Mouse (Mus musculus) 416B (cell line): Measurements from ENCODE around the gene Gm8909.
"Not testable (repeated sequence)": the region's sequence is repeated elsewhere in the genome, so short reads cannot be mapped to it uniquely, and the experiment has no call there.

Experiments used
- DNase-seq: peaks from one replicate; pipeline ENCODE4 v3.0.0; 2011; ENCODE audit warnings: low read depth

The Gm8909 gene

DNA sequence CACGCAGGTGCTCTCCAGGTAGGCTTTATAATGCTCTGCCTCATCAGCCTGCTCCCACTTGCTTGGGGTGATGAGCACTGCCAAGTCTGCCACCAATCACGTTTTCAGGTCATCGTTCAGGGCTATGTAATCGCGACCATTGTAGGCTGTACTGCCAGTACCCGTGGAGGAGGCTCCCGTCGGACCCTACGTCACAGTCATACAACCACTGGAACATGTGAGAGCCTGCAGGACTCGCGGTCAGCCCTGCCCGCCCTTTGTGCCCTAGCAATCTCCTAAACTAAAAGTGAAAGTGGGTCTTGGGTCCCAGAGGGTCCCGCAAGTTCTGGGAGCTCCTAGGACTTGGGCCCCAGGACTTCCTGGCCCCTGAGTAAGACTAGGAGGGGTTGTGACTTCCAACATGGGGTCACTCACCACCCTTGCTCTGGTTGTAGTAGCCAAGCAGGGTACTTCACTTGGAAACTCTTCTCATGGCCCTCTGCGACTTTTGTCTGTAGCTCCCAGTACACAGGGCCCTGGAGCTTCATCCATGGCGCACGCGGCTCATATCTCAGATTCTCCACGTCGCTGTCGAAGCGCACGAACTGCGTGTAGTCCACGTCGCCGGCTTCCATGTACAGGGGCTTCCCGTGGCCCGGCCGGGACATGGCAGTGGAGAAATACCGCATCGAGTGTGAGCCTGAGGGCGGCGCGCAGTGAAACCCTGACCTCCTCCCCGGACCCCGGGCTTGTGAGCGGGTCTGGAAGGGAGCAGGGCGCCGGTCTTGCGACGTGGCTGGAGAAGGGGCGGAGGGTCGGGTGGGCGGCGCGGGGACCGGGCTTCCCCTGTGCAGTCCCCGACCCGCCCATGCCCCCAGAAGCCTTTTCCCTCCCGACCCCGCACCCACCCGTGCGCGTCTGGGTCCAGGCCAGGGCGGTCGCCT, 6.9 kb downstream of the Gm8909 start:
- no peak for DNase-seq

- not testable (repeated sequence) for DNase-seq
Observed at GRCm38 (mm10) chr17:36158264-36158663, 10.1 kb downstream of the Gm8909 start.

DNA sequence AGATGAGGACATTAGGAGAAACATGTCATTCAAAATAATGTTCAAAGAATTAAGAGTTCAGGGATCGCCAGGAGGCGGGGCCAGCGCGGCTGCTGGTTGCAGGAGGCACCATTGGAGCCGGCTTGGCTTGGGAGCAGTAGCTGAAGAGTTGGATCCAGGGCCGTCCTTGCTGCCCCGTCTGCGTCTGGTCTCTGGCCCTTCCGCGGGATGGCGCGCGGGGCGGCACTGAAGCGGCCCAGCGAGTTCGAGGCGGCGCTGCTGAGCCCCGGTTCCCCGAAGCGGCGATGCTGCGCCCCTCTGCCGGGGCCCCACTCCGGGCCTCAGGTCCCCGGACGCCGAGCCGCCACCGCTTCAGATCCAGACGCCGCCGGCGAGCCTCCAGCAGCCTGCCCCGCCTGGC, 10.6 kb downstream of the Gm8909 start:
- not testable (repeated sequence) for DNase-seq

- peak; percentile 54 for DNase-seq
Observed at GRCm38 (mm10) chr17:36154271-36155149, 13.8 kb downstream of the Gm8909 start.

DNA sequence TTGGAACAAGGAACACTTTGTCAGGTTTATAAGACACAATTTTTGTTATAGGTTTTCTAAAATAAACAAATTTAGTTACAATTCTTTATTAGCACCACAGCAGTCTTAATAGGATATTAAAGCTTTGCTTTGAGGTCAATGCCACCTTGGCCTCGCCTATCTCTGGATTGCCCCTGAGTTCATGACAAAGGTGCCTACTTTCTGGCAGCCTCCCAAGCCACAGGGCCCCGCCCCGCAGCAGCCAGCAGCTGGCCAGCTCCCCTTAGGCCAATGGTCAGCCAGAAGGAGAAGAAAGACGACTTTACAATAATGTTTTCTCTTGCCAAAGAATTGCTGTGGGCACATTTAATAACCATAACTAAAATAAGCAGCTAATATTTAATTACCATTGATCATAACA, 17.1 kb downstream of the Gm8909 start:
- DNase-seq: peak; percentile 53

DNA sequence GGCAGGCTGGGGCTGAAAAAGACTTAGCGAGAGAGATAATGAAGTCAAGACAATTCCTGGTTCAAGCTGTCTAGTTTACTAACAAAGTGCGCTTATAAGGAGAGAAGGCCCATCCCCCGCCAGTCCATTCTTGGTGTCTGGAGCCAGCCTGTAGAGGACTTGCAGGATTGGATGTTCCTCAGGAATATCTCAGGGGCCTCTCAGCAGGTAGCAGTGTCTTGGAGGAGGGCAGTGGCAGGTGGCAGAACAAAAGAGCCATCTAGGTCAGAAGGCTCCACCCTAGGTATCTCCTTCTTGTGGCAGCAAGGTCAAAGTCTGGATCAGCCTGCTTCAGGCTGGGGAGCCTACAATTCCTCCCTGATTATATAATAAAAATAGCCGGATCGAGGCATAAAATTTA, 19.9 kb downstream of the Gm8909 start:
- not testable (repeated sequence) for DNase-seq

DNA sequence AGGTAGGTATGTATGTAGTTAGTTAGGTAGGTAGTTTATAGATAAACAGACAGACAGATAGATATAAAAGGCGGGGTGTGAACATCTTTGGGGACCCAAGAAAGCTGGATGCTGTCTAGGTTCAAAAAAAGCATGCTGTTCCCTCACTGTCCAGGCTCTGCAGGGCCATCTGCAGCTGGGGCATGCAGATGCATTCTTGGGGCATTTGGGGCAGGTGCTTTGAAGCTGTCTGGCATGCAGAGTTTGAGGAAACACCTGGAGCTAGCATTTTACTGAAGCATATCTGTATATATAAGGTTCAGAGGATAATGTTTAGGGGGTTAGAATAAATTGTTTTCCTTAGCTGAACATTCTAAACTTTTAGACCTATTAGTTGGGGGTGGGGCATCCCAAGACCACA, 21.4 kb downstream of the Gm8909 start:
- DNase-seq: not testable (repeated sequence)

DNA sequence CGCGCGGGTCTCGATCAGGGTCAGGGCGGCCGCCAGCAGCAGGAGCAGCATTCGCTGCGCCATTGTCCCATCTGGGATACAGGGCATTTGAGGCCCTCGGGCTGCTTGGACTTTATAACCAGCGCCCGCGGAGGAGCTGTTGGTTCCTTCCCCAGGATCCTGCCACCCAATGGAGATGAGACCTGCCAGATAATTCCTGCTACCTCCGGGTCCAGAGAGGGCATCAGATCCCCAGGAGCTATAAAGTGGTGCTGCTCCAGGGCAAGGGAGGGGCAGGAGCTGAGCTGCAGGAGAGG, 22.5 kb downstream of the Gm8909 start:
- DNase-seq: not testable (repeated sequence)

DNA sequence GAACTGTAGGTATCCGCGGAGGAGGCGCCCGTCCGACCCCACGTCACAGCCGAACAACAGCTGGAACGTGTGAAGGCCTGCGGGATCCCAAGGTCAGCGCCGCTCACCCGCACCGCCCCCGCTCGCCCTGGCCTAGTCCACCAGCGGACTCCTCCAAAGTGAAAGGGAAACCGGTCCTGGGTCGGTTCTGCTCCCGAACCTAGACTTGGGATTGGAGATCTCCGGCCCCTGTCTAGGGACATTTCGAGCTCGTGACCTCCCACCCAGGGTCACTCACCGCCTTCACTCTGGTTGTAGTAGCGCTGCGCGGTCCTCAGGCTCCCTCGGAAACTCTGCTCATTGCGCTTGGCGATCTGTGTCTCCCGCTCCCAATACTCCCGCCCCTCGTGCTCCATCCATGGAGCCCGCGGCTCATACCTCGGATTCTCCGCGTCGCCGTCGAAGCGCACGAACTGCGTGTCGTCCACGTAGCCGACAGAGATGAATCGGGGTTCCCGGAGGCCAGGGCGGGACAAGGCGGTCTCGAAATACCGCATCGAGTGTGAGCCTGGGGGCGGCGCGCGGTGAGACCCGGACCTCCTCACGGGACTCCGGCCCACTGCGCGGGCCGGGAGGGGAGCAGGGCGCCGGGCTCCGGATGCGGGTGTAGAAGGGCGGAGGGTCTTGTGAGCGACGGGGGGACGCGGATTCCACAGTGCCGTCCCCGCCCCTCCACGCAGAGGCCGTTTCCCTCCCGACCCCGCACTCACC, 23.1 kb downstream of the Gm8909 start:
- DNase-seq: peak; percentile 42

DNA sequence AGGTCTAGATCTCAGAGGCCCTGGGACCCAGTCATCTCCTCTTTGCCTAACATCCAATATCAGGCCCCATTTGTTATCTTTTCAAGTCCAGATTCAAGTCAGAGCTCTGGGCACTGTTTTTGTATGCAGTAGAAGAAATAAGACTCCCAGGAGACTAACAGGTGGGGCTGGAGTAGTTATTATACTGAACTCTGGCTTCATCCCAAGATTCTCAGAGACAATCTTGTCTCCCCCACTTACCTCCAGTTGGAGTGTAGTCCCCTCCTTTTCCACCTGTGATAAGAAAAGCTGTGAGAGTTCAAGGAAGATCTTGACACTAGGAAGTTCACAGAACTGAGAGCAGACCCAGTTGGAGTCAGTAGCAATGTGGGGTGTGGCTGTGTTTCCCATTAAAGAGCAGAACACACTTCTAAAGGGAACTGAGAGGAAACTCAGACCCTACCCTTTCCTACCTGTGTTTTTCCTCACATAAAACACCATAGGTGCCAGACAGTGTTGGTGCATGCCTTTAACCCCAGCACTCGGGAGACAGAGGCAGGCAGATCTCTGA, 32.0 kb downstream of the Gm8909 start:
- not testable (repeated sequence) for DNase-seq

- DNase-seq: not testable (repeated sequence)
Observed at GRCm38 (mm10) chr17:36135421-36136231, 32.7 kb downstream of the Gm8909 start.

GRCm38 (mm10) chr17:36131516-36132265, 36.6 kb downstream of the Gm8909 start:
- DNase-seq: peak; percentile 23

DNA sequence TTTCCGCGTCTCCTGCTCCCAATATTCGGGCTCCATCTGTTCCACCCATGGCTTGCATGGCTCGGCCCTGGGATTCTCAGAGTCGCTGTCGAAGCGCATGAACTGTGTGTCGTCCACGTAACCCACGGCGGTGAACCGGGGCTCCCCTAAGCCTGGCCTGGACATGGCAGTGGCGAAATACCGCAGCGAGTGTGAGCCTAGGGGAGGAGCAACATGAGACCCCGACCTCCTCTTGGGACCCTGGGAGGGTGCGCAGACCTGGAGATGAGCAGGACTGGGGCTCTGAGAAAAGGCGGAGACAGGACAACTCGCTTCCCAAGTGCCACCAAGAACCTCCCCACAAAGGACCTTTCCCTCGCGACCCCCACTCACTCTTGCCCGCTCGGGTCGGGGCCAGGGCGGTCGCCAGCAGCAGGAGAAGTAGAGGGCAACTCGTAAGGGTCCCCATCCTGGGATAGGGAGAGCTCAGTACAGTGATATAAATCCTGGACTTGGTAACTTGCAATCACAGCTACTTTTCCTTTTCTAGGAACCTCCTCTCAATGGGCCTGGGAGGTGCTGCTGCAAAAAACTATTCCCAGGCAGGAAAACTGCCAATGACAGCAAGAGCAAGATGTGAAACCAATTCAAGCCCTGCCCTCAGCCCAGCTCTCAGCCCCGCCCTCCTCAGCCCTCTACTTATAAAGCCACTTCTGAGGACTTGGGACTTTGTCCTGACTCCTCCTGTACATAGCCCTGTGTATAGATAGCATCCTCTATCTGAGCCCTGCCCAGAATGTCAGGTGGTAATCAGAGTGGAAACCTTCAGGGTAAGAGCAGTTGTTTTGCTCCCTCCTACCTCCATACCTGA, 39.1 kb downstream of the Gm8909 start, which contains the start of gene Gm7030:
Gm7030 (minus strand) TSS at position 458 of the 850 bp plus-strand sequence.
- not testable (repeated sequence) for DNase-seq

- DNase-seq: not testable (repeated sequence)
Observed at GRCm38 (mm10) chr17:36128525-36128924, 39.8 kb downstream of the Gm8909 start.

DNA sequence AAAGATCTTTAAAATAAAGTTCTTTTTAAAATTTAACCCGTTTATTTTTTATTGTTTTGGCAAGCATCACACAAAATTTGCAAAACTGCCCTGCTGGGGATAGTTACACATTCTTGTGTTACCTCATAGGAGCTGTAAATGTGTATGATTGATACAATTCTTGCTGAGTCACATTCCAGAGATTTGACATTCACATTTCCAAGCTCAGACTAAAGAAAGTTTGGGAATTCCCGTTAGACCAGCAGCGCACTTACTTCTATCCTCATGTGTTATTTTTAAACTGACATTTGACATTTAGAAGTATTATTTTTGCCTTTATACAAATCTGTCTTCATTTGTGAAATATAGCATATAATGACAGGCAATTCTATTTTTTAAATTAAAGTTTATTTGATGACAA, 44.2 kb downstream of the Gm8909 start:
- not testable (repeated sequence) for DNase-seq

DNA sequence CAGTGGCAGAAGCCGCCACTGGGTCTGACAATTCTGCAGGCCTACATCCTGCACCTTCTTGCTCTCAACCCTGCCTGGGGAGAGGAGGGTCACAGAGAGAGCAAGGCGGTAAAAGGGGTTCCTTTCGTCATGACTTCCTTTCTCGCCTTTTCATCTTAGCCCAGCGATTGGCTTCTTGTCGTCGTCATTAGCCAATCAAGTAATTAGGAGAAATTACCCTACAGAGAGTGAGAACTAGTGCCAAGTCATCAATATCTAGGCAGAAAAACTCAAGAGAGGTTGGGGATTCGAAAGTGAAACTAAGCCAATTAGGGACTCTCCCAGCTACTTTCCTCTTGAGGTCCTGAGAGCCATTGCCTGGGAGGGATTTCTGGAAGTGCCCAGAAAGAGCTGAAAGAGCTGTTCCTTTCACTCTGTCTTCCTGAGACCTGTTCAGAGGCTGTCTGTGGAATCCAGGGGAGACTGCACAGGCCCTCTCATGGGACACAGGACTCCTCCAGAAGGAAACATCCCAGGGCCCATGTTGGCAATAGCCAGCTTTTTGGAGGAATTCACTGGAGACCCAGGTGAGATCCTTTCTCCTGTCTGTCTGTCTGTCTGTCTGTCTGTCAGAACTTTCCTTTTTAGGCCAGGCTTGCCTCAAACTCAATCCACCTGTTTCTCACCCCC, 46.9 kb downstream of the Gm8909 start, which contains the start of gene Gm19684:
Gm19684 (plus strand) TSS at position 327 of the 669 bp plus-strand sequence.
- peak; percentile 96 for DNase-seq

- not testable (repeated sequence) for DNase-seq
Observed at GRCm38 (mm10) chr17:36120839-36121238, 47.5 kb downstream of the Gm8909 start.

DNA sequence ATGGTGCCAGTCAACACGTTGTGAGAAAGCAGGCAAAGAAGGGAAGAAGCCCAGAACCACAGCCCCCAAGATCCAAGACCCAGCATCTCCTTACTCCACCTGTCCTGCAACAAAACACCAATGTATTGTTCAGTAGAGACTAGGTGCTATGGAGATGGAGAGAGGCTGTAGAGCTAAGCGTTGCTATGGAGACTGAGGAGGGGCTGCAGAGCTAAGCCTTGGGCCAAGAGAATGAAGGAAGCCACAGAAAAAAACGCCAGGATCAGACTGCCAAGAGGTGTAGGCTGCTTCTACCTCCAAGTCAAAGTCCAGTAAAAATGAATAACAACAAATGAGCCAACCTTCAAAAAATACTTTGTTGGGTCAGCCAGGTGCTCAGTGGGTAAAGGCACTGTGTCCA, 51.8 kb downstream of the Gm8909 start:
- not testable (repeated sequence) for DNase-seq
